Mouse (Mus musculus) midbrain, postnatal 0 days (tissue): ENCODE data around the gene Ranbp9. TPM values are rescaled to one million over a fixed set of nuclear protein-coding genes. Genes with fewer than 3 reads are reported as not detected.

Experiments used
- ATAC-seq: fragments of 200-750 bp; cut with Nextera tagmentation; 2 replicates; pipeline ENCODE4 v1.8.0; 2017; ENCODE audit warnings: moderate number of reproducible peaks, mild to moderate bottlenecking, moderate TSS enrichment, moderate library complexity; ENCODE audit not compliant: low FRiP score
- DNase-seq: peaks from one replicate; pipeline ENCODE4 v3.0.0-alpha.2; 2015; ENCODE audit warnings: low spot score
- H3K27ac ChIP-seq: fragments of 300-500 bp; sonication (generic); 2 replicates; pipeline ENCODE4 v1.5.1; 2014; ENCODE audit warnings: low read depth, mild to moderate bottlenecking, low read length, mixed read lengths
- H3K27me3 ChIP-seq: fragments of 300-500 bp; sonication (generic); 2 replicates; pipeline ENCODE4 v1.6.1; 2014; ENCODE audit warnings: low read length, control low read depth, mixed read lengths; ENCODE audit not compliant: insufficient read depth
- H3K36me3 ChIP-seq: fragments of 300-500 bp; sonication (generic); 2 replicates; pipeline ENCODE4 v1.6.1; 2014; ENCODE audit warnings: low read length, control low read depth, mixed read lengths; ENCODE audit not compliant: insufficient read depth
- H3K4me1 ChIP-seq: fragments of 300-500 bp; sonication (generic); 2 replicates; pipeline ENCODE4 v1.6.1; 2014; ENCODE audit warnings: mild to moderate bottlenecking, control low read depth, antibody characterized with exemption, low read length, mixed read lengths; ENCODE audit not compliant: insufficient read depth
- H3K4me2 ChIP-seq: fragments of 300-500 bp; sonication (generic); 2 replicates; pipeline ENCODE4 v1.6.1; 2014; ENCODE audit warnings: low read depth, mild to moderate bottlenecking, low read length, mixed read lengths; ENCODE audit not compliant: poor library complexity, severe bottlenecking
- H3K4me3 ChIP-seq: fragments of 300-500 bp; sonication (generic); 2 replicates; pipeline ENCODE4 v1.5.1; 2014; ENCODE audit warnings: low read depth, mild to moderate bottlenecking, low read length, moderate library complexity
- H3K9ac ChIP-seq: fragments of 300-500 bp; sonication (generic); replicated peaks from 2 replicates; pipeline ENCODE4 v1.6.1; 2014; ENCODE audit warnings: mild to moderate bottlenecking, low read length, moderate library complexity, mixed read lengths; ENCODE audit not compliant: poor library complexity, severe bottlenecking
- H3K9me3 ChIP-seq: fragments of 300-500 bp; sonication (generic); 2 replicates; pipeline ENCODE4 v1.6.1; 2016; ENCODE audit warnings: low read length, control low read depth
- CTCF ChIP-seq: IDR thresholded peaks from 2 replicates; pipeline ENCODE4 v1.5.1; 2016; ENCODE audit warnings: antibody characterized with exemption, mild to moderate bottlenecking
- WGBS: fragments of 180-500 bp; shearing (Covaris S2); extraction: QIAGEN DNeasy Blood & Tissue Kit; methylation state at CpG from one replicate; pipeline ENCODE4 v1.1.7; 2014; 5-methylcytosine and 5-hydroxymethylcytosine counted together
- polyA plus RNA-seq: library from polyadenylated mRNA; unstranded; fragments of >200 nt; fragmentation: Nextera tagmentation; extraction: Ambion mirVana; gene quantifications from 2 replicates; pipeline ENCODE4 v1.2.1, GENCODE M21; 2015
- total RNA-seq: library from RNA; depleted of rRNA; stranded (reverse); fragments of >200 nt; gene quantifications from 2 replicates; pipeline ENCODE4 v1.2.3, GENCODE M21; 2014

Ranbp9 gene
- total and polyA plus RNA-seq, 2 experiments from 2014 or later = 11.7 to 43.7 TPM

DNA sequence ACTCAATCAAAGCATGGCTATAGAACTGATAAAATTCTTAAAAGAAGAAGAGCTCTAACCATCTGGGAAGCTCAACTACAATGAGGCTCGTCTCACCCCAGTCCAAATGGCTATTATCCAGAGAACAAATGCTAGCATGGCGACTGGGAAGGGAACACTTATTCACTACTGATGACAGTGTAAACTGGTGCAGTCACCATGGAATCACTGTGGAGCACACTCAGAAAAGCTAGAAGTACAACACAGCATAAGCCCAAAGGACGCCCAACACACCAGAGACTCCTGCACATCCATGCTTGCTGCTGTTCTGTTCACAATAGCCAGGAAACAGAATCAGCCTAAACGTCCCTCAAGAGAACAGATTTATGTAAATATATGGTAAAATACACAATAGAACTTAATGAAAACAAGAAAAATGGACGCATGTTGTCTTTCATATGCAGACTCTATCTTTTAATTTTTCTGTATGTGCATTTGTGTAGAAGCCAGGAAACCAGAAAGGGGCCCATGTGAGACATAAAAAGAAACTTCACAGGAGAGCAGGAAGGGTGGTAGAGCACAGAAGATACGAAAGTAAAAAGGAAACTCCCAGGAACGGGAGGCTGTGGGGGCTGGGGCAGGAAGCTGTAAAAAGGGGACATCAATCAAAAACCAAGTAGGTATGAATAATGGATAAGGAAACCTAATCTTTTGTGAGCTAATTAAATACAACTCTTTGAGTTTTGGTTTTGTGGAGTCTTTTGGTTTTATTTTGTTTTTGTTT is 28.1 kb downstream of the Ranbp9 start:
- Histone ChIP-seq H3K4me1 (no peaks in the 10 kb centered on the region), H3K36me3 (no peaks in the 10 kb centered on the region), H3K27me3 (no peaks in the 10 kb centered on the region), H3K4me2 (no peak overlapping the region), H3K9me3 (no peaks in the 10 kb centered on the region), H3K9ac (no peak overlapping the region), H3K4me3 (no peak overlapping the region), H3K27ac (no peak overlapping the region)
- 21% methylated on average over 7 of the region's 7 CpGs for WGBS
- no peak for ATAC-seq
- DNase-seq = no peak
- no peak for TF ChIP-seq CTCF

DNA sequence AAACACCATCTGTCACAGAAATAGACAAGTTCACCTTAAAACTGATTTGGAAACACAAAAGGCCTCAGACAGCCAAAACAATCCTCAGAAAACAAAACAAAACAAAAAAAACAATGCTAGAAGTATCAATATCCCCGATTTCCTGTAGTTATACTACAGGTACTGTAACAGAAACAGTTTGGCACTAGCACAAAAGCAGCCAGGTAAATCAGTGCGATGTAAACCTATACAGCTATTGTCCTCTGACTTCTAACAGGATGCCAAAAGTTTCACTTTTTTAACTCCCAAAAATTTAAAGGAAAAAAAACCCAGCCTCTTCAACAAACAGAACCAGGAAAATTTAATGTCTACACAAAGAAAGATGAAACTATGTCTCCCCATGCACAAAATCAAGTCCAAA is 28.9 kb downstream of the Ranbp9 start:
- H3K9me3 ChIP-seq = no peaks in the 10 kb centered on the region
- 88% methylated on average over 2 of the region's 2 CpGs for WGBS
- no peaks in the 10 kb centered on the region for H3K4me1 ChIP-seq
- no peak for DNase-seq
- no peak overlapping the region for H3K4me2 ChIP-seq
- no peak for ATAC-seq
- H3K9ac ChIP-seq = no peak overlapping the region
- no peak overlapping the region for H3K27ac ChIP-seq
- no peaks in the 10 kb centered on the region for H3K27me3 ChIP-seq
- no peaks in the 10 kb centered on the region for H3K36me3 ChIP-seq
- no peak overlapping the region for H3K4me3 ChIP-seq
- no peak for TF ChIP-seq CTCF

DNA sequence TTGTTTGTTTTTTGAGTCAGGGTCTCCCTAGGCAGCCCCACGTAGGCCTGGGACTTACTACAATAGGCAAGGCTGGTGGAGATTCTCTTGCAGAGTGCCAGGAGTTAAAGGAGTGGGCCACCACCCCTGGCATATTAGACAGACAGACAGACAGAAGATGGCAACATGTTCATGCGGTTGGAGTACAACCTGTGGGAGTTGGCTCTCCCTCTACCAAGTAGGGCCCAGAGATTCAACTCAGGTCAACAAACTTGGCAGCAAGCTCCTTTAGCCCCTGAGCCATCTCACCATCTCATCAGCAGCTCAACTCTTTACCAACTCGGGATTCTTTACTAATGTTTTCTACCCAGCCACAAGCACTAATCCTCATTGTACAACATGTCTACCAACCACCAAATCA is 30.4 kb downstream of the Ranbp9 start:
- H3K4me2 ChIP-seq = no peak overlapping the region
- H3K9me3 ChIP-seq = no peaks in the 10 kb centered on the region
- ATAC-seq (no peak), DNase-seq (no peak)
- H3K9ac ChIP-seq = no peak overlapping the region
- WGBS = 86% methylated on average over 3 of the region's 3 CpGs
- H3K36me3 ChIP-seq = no peaks in the 10 kb centered on the region
- no peak overlapping the region for H3K27ac ChIP-seq
- no peak overlapping the region for H3K4me3 ChIP-seq
- TF ChIP-seq CTCF = no peak
- no peaks in the 10 kb centered on the region for H3K4me1 ChIP-seq
- no peaks in the 10 kb centered on the region for H3K27me3 ChIP-seq

DNA sequence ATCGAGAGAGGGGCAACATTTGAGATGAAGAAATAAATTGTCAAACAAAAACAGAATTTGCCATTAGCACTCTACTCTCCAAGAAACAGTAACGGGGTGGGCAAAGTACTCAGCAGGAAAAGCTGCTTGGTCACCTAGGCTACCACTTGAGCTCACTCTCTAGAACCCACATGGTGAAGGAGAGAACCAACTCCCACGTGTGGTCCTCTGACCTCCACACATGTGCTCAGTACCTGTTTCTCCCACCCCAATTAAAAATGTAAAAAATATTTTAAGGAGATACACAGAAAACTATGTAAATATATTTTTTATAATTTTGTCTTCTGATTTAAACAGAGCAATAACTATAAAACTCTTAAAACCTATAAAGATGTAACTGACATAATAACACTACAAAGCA is 33.4 kb downstream of the Ranbp9 start:
- no peaks in the 10 kb centered on the region for H3K27me3 ChIP-seq
- 67% methylated on average over 3 of the region's 3 CpGs for WGBS
- no peaks in the 10 kb centered on the region for H3K4me1 ChIP-seq
- H3K36me3 ChIP-seq = no peaks in the 10 kb centered on the region
- H3K9me3 ChIP-seq = no peaks in the 10 kb centered on the region
- H3K27ac ChIP-seq = no peak overlapping the region
- ATAC-seq (no peak), DNase-seq (no peak)
- TF ChIP-seq CTCF = no peak
- no peak overlapping the region for H3K9ac ChIP-seq
- no peak overlapping the region for H3K4me2 ChIP-seq
- no peak overlapping the region for H3K4me3 ChIP-seq

DNA sequence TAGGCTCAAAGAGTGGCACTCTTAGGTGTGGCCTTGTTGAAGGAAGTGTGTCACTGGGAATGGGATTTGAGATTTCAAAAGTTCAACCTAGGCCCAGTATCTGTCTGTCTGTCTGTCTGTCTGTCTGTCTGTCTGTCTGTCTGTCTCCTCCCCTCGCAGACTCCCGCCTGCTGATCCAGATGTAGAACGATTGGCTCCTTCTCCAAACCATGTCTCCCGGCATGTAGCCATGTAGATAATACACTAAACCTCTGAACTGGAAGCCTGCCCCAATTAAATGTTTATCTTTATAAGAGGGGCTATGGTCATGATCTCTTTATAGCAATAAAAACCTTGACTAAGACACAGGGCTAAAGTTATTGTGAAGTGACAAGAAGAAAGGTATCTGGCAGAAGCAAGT is 35.3 kb downstream of the Ranbp9 start:
- no peak overlapping the region for H3K9ac ChIP-seq
- WGBS = 90% methylated on average over 4 of the region's 4 CpGs
- no peak overlapping the region for H3K4me3 ChIP-seq
- ATAC-seq (no peak), DNase-seq (no peak)
- H3K9me3 ChIP-seq = no peaks in the 10 kb centered on the region
- no peak for TF ChIP-seq CTCF
- H3K27me3 ChIP-seq = no peaks in the 10 kb centered on the region
- H3K4me2 ChIP-seq = no peak overlapping the region
- H3K4me1 ChIP-seq = no peaks in the 10 kb centered on the region
- no peak overlapping the region for H3K27ac ChIP-seq
- H3K36me3 ChIP-seq = no peaks in the 10 kb centered on the region

DNA sequence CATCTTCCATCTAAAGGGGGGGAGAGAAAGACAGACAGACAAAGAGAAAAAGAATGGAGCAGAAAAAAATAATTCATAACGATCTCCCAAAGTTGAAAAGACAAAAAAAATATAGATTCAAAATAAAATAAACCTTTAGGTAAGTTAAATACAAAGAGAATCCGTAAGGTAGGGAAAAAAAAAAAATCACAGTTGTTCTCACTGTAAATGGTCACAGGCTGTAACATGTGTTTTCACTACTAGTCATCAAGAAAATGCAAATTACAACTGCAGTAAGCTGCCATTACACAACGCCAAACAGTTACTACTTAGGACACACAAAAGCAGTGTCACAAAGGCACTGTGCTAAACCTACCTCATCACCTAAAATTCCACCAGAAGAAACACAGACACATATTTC is 36.4 kb downstream of the Ranbp9 start:
- Histone ChIP-seq H3K9me3 (no peaks in the 10 kb centered on the region), H3K4me1 (no peaks in the 10 kb centered on the region), H3K27ac (no peak overlapping the region), H3K4me3 (no peak overlapping the region), H3K9ac (no peak overlapping the region), H3K27me3 (no peaks in the 10 kb centered on the region), H3K4me2 (no peak overlapping the region), H3K36me3 (no peaks in the 10 kb centered on the region)
- WGBS = 92% methylated on average over 3 of the region's 3 CpGs
- TF ChIP-seq CTCF = no peak
- ATAC-seq = no peak
- DNase-seq = no peak
